Mouse (Mus musculus): ENCODE measurements around the gene Ppme1.

Gene Ppme1

DNA sequence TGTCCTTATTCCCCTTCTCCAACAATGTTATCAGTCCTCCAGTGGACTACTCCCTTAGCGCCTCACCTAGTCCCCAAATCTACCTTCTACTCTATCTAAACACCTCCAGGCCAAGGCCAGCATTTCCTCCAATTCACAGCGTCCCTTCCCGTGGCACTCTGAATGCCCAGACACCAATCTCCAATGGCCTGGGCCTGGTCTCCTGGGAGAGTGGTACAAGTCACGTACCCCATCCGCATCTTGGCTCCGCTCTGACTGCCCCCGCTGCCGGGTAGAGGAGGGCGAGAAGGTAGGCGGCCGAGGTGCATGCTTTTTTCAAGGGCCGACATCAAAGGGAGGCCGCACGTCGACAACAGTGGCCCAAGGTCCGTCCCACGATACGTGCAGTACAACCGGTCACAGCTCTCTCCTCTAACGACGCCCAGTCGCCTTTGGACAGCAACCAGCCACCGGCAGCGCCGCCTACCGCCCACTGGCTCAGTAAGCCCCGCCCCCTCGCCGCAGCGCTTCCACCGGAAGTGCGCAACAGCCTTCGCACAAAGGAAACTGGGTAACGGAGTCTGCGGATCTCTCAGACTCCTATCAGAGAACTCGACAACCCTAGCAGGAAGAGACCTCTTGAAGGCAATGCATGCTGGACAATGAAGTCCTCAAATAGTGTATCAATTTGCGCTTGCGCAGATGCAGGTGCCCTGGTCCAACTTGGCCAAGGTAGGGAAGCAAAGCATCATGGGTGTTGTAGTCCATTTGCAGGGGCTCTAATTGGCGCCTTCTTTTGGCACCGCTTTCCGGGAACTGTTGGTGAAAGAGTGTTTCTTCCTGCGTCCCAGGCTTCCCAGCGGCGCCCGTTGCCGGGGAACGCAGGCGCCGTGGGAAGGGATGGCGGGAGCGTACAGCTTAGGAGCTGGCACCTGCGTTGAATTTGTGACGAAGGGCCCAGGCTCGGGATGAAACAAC lies at the start of gene Ppme1, which contains the start of gene C2cd3:
Ppme1 (minus strand) TSS at position 813 of the 957 bp plus-strand sequence.
C2cd3 (plus strand) TSS at position 739 of the 957 bp plus-strand sequence.
- DNase-seq (ENCODE audit: low read depth, low spot score): peak; percentile 100

DNA sequence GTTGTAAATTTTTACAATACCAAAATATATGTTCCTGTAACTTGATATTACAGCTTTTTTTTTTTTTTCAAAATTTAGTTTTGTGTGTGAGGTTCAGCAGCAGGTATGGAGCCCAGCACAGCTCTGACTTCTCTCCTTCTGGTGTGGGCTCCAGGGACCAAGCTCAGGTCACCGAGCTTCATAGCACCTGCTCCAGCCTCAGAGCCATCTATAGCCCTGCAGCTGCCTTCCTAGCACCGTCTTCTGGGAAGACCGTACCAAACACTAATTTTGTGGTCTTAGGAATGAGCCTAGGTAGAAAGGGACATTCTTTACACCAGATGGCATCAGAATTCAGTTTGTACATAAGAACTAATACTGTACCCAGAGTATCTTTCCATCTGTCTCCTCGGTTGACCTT lies 36.6 kb upstream of the Ppme1 start:
- no peak for DNase-seq (ENCODE audit: low read depth, low spot score)

DNA sequence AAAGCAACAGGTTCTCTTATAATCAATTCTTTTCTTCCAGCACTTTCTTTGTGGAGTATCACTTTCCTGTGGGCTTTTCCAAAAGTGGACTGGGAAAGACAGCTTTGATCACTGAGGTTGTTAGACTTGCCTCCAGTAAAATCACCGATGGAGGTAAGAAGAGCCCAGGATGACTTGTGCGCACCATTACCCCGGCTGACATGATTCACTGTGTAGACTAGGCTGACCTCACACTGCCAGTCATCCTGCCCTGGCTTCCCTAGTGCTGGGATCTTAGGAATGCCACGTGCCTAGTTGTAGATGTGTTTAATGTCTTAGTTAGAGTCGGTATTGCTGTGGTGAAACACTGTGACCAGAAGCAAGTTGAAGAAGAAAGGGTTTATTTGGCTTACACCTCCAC lies 35.6 kb upstream of the Ppme1 start:
- no peak for DNase-seq (ENCODE audit: low read depth, low spot score)

DNA sequence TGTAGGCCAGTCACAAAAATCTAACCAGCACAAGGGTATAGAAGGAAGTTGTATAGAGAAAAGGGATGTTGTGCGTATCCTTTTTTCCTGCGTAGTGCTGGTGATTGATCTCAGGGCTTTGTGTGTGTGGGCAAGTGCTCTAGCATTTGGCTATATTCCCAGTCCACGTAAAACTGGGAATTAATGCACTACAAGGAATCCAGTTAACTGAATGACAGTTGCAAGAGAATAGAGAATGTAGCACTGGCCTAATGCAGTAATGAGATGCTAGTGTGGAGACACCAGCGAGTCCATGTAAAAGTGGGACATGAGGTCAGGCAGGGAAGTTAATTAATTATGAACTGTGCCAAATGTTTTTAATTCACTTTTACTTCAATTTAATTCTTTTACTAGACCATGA lies 30.6 kb upstream of the Ppme1 start:
- DNase-seq (ENCODE audit: low read depth, low spot score): no peak

DNA sequence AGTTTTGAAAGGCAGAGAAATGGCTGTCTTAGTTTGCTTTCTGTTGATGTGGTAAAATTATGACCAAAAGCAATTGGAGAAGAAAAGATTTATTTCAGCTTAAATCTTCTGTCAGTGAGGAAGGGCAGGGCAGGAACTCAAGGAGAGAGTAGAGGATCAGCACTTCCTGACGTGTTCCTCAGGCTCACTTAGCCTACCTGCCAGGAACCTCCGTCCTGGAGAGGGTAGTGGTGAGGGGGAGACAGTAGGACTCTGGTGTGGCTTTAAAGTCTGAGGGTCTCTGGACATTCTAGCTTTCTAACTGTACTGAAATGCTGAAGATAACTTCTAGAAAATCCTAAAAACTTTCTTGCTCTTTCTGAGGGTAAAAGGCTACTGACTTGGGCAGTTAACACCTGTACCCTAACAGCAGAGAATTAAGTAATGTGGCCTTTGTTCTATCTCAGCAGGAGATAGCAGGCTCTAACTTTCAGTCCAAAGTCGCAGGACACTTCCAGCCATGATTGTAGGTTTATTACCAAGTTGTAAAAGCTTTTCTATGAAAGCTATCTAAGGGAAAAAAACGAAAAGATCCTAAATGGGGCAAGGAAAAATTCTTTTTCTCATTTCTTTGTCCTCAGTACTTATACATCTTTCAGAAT lies 28.9 kb upstream of the Ppme1 start:
- DNase-seq (ENCODE audit: low read depth, low spot score): no peak

DNA sequence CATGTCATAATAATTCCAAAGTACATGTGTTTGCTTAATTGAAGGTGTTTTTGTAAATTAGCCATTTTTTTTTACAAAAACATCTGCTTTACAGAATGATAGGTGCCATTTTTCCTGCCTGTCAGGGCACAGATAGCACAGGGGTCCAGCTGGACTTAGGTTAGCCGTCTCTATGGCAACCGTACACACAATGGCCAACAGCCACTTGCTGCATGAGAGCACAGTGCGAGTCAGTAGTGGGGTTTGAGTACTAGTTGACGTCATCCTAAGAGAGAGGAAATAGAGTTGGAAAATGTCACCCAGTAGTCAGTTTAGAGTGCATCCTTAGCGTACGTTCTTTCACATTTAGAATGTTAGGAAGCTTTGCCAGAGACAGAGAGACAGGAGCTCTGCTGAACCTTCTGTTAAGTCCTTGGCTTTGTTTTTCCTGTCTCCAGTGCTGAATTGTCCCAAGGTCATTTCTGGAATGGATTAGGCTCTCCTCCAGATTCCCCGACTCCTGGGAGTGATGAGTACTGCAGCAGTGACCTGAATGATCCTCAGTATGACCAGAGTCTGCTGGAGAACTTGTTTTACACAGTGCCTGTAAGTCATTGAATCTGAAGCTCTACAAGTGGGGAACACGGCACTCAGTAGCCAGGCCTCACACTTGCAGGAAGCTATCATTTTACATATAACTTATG lies 27.3 kb upstream of the Ppme1 start:
- DNase-seq (ENCODE audit: low read depth, low spot score): no peak

DNA sequence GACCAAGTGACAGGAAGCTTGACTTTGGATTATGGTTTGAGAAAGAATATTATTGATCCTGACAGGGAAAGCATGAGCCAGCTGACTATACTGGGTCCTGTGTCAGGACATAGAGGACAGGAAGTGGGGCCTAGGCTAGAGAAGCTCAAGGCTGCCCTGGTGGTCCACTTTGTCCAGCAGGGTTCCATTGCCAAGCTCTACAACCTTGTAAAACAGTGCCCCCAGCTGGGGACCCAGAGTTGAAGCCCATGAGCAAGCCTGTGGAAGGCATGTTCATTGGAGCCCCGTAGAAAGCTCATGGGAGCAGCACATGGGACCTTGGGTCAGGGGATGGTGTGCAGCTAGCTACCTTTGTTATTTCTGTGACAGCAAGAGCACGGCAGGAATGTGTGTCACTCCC lies 20.2 kb upstream of the Ppme1 start:
- DNase-seq (ENCODE audit: low read depth, low spot score): no peak

DNA sequence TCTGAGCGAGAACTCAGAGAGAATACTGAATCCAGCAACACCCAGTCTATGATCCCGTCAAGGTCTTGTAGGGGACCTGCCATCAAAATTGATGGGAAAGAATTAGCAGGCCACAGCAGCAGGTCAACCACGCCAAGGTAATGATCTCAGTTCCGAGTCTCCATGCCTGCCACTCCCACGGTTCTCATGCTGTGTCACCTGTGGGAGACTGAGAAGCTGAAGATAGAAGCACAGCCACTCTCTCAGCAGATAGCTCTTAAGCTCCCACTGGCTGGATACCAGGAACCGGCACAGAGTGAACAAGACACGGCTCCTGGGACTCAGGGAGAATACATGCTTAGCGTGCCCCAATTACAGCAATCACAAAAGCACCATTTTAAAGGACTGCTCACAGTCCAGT lies 18.1 kb upstream of the Ppme1 start:
- no peak for DNase-seq (ENCODE audit: low read depth, low spot score)

DNA sequence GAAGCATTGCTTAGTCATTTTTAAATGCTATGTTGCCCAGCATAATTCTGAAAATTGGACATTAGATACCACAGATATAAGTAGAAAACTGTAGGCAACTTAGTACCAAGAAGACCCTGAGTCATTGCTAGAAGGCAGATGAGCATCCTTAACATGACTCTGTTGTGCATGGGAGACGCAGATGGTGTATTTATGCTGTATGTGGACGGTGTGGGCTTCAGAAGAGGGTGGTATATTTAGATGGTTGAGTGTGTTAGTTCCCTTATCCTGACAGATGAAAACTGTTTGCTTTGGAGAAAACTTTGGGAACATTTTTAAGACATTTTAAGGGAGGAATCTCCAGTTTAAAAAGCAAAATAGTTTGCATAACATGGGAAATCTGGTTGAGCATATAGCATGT lies 16.1 kb upstream of the Ppme1 start:
- no peak for DNase-seq (ENCODE audit: low read depth, low spot score)

DNA sequence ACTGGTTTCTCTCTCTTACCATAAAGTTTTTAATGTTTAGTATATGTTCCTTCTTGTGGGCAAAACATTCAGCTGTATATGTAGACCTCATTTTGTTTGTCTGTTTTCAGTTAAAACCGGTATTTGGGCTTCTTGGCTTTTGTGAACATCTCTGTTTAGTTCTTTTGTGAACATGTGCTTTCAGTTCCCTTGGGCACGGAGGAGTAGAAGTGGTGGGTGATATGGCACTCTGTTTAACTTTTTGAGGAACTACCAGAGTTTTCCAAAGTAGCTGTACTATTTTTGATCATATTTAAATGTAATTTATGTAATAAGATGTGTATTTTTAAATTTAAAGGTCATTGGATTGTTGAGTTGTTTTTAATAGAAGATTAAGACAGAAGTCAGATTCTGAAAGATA lies 11.1 kb upstream of the Ppme1 start:
- DNase-seq (ENCODE audit: low read depth, low spot score): no peak

DNA sequence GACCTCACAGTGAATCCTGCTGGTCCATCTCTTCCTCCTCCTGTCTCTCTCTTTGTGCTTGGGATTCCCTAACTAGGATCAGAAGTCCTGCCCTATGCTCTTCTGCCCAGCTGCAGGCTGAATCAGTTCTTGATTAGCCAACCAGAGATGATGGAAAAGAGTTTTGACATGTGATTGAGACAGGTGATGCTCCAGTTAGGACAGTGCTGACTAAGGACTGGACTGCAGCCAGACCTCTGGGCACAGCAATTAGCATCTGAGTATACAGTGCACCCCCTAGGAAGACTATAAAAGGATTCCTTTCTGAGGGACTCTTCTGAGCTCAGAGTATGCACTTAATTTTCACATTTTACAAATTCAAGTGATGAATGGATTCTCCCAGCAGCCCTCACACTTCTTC lies 9.1 kb upstream of the Ppme1 start:
- DNase-seq (ENCODE audit: low read depth, low spot score): no peak

DNA sequence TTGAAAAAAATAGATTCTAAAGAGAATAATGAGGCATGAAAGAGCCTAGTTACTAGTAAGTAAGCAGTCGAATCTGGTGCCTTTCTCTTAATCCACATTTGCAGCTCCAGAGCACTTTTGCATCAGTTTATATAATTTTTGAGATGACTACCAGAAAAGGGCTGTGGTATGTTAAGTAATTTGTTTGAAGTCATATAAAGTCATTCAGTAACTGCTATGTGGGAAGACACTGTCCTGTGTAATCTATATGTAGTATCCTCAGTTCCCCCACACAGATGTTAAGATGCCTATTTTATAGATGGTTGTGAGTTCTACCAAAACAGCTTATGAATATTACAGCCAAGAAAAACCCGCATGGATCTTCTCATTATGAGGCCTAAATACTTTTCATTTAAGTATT lies 6.2 kb upstream of the Ppme1 start:
- no peak for DNase-seq (ENCODE audit: low read depth, low spot score)

DNA sequence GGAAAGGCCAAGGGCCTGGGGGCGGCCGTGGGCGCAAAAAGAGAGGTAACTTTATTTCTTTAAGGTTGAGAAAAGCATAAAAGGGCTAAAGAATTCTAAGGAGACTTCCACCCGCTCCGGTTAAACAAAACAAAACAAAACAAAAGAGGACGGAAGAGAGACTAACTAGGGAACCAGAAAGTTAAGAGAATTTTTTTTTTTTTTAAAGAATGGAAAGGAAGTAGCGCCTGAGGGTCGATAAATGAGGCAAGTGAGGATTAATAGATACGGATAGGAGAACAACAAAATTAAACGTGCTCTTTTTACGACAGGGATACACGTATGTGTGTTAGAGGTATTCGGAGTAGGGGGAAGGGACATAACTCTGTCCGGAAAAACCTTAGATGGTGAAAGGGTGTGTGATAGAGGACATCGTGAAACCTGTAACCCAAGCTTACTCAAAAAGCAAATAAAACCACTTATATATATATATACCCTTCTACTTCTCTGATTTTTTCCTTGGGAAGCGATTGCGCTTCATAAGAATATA lies 409 bp upstream of the Ppme1 start:
- DNase-seq (ENCODE audit: low read depth, low spot score): no peak

DNA sequence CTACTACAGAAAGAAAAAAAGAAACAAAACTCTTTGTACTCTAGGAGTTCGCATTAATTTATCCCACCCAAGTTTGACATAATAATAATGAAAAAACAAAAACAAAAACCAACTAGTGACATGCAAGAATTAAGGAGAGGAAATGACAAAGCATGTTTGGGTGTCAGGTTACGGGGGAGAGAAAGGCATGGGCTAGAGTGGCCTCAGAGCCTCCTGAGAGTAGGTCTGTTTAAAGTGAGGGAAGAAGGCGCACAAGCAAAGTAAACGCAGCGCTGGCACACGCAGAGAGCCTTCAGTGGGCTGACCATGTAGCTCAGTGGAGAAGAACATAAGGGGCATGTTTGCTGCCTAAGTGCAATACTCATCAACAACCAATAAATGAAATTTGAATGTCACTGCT lies 7.2 kb downstream of the Ppme1 start:
- DNase-seq (ENCODE audit: low read depth, low spot score): no peak

DNA sequence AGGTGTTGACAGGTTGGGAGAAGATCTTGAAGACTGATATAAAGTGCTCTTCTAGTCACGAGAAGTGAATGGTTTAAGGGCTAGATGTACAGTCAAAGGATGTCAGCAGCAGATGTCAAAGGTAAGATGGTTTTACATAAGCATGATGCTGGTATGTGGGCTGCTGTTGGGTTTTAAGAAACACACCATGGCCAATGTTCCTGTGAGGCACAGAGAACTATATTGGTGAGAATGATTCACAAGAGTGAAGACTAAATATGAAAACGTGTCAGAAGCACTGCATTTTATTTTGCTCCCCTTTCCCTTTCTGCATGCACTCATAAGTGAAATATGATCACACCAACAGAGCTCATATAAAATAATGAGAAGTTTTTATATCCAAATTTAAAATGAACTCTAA lies 8.9 kb downstream of the Ppme1 start:
- no peak for DNase-seq (ENCODE audit: low read depth, low spot score)

DNA sequence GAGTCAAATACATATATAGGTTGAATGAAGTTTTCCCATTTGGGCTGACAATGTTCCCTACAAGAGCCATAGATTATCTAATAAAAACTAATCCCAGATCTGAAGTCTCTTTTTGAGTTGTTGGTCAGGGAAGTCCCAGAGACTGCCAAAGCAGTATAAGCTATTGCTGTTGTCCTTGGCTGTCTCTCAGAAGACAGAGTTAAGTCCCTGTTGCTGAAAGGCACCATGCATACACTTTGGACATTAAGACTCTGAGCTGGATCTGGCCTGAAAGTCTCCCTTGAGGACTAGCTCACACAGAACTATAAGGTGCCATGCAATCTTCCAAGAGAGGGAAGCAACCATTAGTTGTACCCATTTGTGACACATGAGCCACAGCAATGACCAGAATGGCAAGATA lies 14.3 kb downstream of the Ppme1 start:
- DNase-seq (ENCODE audit: low read depth, low spot score): no peak

DNA sequence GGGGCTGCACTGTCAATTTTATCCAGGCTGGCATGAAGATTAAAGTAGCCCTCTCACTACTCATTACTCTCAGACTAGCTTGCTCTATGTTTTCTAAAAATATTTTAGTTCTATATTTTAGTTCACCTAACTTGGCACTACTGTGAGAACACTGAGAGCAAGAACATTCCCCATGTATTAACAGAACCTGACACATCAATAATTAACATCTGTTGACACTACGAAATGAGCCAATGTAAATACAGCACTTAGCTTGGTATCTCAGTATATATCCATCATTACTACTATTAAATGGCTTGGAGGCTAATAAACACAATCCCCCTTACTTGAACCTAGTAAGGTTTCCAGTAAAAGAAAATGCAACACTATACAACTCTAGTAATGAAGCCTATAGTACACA lies 15.3 kb downstream of the Ppme1 start:
- no peak for DNase-seq (ENCODE audit: low read depth, low spot score)

DNA sequence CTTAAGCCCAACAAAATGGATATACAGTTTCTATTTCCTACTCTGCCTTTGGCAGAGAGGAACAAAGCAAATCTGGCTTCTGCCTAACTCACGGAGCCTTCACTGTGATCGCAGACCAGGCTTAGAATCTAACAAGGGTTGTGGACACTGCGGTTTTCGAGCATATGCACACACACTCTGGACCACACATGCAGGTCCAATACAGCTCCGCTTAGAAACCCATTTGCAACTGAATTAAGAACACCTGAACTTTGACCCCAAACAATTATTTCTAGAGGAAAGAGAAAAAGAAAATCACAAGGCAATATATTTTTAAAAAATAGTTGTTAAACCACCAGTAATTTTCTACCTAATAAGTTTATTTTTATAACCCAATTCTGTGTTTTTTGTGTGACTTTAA lies 15.8 kb downstream of the Ppme1 start:
- no peak for DNase-seq (ENCODE audit: low read depth, low spot score)

DNA sequence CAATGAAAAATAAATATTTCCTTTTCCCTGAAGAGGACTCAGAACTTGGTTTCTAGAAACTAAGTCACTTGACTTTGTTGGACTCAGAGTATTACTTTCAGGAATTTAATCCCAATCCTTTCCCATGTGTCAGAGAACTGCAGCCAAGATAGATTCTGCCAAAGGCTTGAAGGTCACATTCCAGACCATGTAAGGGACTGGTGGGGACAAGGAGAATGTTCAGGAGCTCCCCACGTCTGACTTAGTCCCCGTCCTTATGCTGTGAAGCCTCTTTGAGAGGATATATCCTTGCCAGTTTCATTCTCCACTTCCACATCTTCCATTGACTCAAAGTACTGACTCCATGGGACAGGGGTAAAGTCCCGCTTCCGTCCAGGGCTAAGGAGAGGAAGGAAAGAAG lies 17.1 kb downstream of the Ppme1 start:
- no peak for DNase-seq (ENCODE audit: low read depth, low spot score)

DNA sequence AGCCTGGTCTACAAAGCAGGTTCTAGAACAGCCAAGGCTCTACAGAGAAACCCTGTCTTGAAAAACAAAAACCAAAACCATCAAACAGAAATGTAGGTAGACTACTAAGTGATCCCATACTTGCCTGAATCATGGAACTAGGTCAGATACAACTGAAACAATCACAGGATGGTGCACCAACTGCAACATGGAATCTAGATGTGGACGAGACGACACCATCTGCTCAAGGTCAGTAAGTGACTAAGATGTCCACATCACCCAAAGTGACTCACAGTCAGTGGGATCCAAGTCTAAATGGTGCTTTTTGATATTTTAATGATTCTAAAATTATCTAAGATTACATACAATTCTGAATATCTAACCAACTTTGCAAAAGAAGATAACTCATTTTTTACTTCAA lies 36.2 kb downstream of the Ppme1 start:
- DNase-seq (ENCODE audit: low read depth, low spot score): no peak

DNA sequence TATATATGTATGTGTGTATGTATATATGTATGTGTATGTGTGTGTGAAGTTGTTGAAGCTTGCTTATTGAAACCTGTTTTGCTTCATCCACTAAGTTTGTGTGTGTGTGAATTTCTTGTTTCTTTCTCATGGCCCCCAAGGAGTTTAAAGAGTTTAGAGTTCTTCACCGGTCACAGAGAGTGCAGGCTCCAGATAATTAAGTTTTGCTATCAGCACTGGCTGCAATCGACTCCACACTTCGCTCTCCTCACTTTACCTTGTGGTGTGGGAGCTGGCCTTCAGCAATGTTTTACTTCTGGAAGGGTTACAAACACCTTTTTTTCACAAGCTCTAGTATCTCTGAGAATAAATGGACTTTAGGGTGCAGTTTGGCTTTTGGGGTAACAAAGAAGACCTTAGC lies 40.8 kb downstream of the Ppme1 start:
- no peak for DNase-seq (ENCODE audit: low read depth, low spot score)

DNA sequence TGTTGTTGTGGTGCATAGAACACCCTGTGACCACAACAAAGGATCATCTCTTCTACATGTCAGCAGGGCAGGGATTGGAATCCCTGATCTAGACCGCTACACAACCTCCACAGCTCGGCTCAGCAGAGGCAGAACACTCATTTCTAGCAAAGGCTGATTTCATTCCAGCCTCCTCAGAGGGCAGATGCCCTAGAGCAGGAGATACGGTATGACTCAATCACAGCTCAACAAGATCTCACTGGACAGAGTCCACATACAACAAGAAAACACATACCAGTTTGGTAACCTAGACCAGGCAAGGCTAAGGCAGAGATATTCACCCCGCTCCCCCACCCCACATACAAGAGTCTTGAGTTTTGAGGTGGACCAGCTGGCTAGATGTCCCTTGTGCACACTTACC lies 43.5 kb downstream of the Ppme1 start:
- no peak for DNase-seq (ENCODE audit: low read depth, low spot score)

Data from brain, embryonic 18.5 days (tissue).